Mouse (Mus musculus) liver, postnatal 0 days (tissue): ENCODE measurements at regions not wholly inside any gene's neighbourhood (a gene's known extent, or its start where the extent isn't known, plus 50 kb on each side); places are given as distances from the start of the nearest gene placed in this dataset.

Experiments used
- CTCF ChIP-seq: sonication (generic); IDR thresholded peaks from 2 replicates; pipeline ENCODE4 v1.5.1; 2016; ENCODE audit warnings: antibody characterized with exemption, low read depth
- EP300 ChIP-seq: IDR thresholded peaks from 2 replicates; pipeline ENCODE4 v1.6.1; 2016; ENCODE audit warnings: antibody characterized with exemption, low read depth, mild to moderate bottlenecking

DNA sequence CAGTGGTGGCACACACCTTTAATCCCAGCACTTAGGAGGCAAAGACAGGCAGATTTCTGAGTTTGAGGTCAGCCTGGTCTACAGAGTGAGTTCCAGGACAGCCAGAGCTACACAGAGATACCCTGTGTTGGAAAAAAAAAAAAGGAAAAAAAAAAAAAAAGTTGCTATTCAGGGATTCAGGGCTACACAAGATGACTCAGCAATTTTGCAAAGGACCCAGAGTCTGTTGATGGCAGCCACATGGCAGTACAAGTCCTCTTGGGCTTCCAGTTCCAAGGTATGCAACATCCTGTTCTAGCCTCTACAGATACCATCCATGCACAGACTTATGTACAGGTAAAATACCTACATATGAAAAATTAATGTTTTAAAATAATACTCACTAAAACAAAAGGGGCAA lies 515.9 kb downstream of the Car8 start:
- no peak for TF ChIP-seq CTCF
- TF ChIP-seq EP300, result no peak
